Mouse (Mus musculus) gastrocnemius, adult 18-20 months (tissue): ENCODE results near the gene Pfn4. TPM values are rescaled to one million over a fixed set of nuclear protein-coding genes. Genes with fewer than 3 reads are reported as not detected.
"Not testable (repeated sequence)": the region's sequence is repeated elsewhere in the genome, so short reads cannot be mapped to it uniquely, and the experiment has no call there.

Experiments
- DNase-seq: peaks from one replicate; pipeline ENCODE4 v3.0.0; 2021; ENCODE audit warnings: low spot score
- long read RNA-seq, 2 experiments: library from polyadenylated mRNA; stranded (forward); transcript quantifications; one replicate each; pipeline ENCODE4 v2.0.0; 2021
- total RNA-seq, 2 experiments: library from RNA; stranded (reverse); gene quantifications; 2 replicates each; pipeline ENCODE4 v1.2.3; 2021

Pfn4 gene
- total RNA-seq: 1 to 10 TPM; 1.4 to 2.3 TPM
- long read RNA-seq, experiment 1, partial matches to known transcripts: 0 of 1 reads
- long read RNA-seq, experiment 1, other reads (novel, unspliced or antisense): 0 of 1 reads
- long read RNA-seq, experiment 2: 0 reads

DNA sequence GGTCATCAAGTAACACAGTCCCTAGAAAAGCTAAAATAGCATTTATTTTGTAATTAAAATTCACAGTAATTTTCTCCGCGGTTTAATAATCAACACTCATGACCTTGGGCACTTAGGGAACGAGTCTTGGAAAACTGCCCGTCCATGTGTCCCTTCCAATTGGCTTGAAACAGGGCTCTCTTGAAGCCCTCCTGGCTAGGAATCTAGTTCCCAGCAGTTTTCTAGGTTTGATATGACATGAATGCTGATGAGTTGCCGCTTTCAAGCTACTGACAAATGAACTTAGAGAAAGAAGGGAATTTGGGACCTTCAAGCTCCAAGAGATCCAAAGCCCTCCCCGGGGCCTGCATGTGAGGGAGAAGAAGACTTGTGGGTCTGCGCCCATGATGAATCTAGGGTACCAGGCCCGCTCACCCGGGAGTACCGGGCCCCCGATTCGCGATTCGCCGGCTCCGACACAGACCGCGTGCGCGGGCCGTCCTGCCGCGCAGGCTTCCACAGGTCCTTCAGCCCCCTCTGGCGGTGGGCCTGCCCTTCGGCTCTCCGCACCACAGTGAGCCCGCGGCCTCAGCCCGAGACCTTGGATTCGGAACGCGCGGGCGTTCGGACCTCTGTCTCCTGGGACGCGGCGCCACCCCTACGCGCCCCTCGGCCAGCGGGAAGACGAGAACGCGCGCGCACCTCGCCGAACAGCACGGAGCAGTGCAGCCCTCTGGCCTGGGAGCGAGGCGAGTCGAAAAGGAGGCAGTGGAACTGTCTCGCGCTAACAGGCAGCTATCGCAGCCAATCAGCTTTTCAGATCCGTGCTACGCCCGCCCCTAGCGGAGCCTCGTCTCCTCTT, at the start of gene Pfn4, which contains the start of gene Fam228b:
Gene Pfn4, plus strand, starts transcription at position 531 of the 841 bp plus-strand sequence.
Gene Fam228b, minus strand, starts transcription at position 776 of the 841 bp plus-strand sequence.
- DNase-seq: peak; percentile 97

DNA sequence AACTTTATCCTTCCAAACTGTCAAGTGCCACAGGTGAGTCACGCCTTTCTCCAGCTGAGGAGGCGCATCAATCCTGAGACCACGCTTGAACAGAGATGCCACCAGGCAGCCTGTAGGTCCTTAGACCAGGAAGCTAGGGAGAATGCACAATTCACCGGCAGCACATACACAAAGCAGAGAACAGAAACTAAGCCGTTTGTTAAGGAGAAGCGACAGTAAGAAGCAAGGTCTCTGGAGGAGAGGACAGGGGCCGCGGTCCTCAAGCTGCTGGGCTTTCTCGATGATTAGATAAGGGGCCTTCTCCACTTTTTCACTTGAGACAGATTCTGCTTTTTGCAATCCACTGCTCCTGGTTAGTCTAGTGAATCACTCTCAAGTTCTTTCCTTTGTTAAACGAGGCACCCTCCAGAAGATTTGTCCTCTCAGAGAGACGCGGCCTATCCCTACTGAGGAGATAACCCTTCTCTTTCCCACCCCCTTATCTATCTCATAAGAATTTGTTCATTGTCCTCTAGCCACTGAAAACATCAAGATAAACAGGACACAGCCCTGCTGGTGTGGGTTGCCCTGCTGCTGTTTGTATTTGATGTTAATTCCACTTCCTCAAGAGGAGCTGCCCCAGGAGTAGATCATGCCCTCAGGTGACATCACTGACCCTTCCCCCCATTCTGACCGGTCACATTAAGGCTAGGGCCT, 49.6 kb upstream of the Pfn4 start:
- DNase-seq: no peak

DNA sequence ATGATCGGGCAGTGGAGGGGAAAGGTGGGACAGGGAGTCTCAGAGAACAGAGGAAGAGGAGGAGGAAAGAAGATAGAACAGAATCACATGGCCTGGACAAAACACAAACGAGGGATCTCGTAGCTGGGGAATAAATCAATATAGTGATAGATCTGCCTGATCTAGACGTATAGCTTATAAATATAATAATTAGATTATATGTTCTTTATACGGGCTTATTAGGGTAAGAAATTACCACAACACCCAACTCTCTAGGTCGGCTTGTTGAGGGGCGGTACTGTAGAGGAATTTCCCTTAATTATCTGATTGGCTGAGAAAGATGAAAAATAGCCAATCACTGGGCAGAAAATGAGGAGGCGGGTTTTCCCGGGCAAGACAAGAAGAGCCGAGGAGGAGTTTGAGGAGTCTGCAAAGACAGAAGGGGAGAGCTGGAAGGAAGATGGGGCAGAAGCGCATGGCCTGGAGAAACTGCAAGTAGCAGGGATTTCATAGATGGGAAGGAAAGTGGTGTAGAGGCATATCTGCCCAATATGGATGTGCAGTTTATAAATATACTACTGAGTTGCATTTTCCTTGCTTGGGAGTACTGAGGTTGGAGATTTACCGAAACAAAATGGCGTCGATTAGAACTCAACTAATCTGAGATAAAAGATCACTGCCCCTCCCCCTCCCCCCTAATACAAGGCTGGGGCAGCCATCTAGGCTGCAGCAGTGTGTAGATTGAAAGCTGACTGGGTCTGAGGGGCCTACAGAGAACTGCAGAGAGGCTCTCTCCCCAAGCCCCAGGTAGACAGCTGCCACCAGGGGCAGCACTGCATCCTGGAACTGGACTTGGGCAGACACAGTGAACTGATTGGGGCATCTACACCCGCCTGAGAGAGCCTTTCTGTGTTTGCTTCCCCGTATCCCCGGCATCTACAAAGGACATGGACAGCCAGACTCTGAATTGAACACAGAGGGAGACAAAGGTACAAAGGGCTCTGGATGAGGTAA, 48.8 kb upstream of the Pfn4 start:
- no peak for DNase-seq

DNA sequence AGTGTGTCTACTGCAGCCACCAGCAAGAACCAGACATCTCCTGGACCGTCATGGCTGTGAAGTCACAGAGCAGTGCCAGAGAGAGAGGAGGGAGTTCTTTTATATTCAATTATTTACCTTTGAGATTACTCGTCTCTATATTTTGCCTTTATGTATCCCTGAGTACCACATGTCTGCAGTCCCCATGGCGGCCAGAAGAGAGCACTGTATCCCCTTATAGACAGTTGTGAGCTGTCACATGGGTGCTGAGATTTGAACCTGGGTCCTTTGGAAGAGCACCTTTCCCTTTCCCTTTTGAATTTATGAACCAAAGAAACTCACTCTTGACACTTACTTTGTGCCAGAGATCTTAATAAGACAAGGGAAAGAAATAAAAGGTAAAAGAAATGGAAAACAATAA, 39.7 kb upstream of the Pfn4 start:
- DNase-seq: no peak

DNA sequence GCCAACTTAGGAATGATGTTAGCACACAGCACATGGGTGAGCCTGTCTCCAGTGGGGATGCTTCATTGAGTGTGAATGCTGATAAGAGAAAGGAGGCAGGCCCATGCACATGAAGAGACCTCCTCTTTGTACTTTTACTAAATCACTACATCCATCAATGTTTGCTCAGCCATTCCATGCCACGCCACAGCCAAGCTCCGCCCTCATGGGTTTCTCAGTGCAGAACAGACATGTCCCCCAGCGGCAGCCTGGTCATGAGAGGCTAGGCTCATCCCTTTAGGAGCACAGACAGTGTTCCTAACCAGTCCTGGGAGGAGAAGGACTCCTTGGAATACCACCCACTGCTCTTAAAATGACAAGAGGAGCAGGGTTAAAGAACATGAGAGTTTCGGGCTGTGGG, 37.2 kb upstream of the Pfn4 start:
- no peak for DNase-seq

DNA sequence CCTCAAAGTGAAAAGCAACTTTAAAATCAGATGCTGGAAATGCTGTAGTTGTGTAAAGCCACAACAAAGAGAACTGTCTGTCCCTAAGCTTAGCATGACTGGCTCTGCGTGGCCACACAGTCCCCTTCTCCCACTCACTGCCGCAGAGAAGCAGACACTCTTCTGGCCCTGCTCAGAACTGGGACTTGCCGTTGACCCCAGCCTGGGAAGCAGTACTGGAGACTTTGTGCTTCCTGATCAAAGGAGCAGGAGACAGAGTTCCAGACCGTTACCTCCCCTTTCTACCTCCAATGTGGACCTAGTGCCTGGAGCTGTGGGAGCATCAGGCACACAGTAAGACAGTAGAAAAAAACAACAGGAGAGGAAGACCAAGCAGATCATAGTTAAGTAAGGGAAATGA, 36.5 kb upstream of the Pfn4 start:
- no peak for DNase-seq

DNA sequence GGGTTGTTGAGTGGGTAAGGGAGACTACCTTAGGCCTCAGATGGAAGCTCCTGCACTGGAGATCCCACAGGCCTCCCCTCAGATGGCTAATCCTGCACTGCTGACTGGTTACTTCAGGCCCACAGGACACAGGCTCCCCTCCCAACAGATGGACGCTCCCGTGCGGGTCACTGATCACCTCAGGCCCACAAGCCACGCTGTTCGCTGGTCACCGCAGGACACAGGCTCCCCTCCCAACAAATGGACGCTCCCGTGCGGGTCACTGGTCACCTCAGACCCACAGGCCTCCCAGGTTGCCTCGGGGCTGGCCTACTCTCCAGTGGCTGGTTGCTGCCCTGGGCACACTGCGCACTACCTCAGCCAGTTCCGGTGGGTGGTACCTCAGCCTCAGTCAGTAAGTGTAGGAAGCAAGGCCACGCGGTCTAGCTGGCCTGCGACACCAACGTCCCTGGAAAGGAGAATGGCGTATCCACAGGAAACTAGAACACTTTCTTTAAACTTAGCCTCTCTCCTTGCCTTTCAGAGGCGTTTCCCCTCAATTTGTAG, 30.7 kb upstream of the Pfn4 start, which contains the start of gene Fam228a:
Gene Fam228a, minus strand, starts transcription at position 400 of the 546 bp plus-strand sequence.
- DNase-seq: no peak

DNA sequence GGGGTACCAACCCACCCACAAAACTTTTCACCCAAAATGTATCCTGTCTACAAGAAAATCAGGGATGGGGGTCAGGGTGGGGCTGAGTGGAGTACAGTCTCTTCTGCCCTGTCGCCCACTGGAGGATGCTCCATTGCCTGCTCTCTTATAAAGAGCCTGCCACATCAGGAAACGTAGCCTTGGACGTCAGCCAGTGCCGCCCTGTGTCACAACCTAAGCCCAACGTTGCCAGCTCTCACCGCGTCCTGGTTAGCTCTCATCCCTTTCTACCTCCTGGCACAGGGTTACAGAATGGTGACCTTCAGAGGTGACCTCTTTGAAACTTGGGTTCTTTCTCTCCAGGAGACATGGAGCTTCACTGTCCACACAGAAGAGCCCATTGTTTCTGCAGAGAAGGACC, 28.0 kb upstream of the Pfn4 start:
- no peak for DNase-seq

DNA sequence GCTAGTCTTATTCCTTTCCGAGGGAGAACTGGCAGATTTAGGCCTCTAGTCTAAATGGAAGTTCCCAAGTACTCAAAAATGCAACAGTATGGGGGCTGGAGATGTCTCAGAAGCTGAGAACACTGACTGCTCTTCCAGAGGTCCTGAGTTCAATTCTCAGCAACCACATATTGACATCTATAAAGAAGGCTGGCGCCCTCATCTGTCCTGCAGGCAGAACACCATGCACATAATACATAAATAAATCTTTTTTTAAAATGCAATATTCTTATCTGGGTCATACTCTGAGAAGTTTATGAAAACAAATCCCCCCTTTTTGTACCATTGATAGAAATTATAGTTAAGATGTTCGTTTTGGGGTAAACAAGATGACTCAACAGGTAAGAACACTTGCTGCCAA, 26.6 kb upstream of the Pfn4 start:
- no peak for DNase-seq

DNA sequence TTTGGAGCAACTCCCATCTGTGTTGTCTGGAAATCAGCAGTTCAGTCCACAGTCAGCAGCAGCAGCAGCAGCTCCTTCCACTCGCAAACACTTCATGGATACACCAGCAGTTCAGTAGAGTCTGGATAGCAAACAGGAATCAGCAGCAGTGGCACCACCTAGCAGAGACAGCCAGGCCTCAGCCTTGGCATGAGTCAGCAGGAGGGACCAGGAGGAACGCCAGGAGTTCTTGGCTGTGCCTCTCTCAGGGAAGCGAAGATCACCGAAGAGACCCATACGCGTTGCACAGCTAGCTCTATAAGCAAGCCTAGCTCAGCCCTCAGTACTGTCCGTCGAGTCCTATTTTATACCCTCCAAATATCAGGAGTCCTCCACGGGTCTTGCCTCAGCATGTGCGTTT, 24.3 kb upstream of the Pfn4 start:
- DNase-seq: peak; percentile 63

DNA sequence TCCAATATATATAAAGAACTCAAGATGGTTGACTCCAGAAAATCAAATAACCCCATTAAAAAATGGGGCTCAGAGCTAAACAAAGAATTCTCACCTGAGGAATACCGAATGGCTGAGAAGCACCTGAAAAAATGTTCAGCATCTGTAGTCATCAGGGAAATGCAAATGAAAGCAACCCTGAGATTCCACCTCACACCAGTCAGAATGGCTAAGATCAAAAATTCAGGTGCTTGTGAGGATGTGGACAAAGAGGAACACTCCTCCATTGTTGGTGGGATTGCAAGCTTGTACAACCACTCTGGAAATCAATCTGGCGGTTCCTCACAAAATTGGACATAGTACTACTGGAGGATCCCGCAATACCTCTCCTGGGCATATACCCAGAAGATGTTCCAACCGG, 14.4 kb upstream of the Pfn4 start:
- not testable (repeated sequence) for DNase-seq

DNA sequence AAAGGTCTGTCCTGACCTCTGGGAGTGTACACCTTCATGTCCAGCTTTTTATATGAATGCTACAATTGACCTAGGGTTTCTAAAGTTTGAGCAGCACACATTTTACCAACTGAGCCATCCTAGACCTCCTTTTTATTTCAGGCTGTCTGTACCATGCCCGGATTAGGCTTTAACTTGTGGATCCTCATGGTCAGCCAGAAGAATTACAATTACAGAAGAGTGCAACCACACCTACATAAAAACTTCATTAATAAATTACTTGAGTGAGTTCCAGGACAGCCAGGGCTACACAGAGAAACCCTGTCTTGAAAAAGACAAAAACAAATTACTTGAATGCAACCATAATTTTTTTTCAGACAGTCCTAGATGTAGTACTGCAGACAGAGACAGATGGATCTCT, 11.8 kb upstream of the Pfn4 start:
- no peak for DNase-seq

DNA sequence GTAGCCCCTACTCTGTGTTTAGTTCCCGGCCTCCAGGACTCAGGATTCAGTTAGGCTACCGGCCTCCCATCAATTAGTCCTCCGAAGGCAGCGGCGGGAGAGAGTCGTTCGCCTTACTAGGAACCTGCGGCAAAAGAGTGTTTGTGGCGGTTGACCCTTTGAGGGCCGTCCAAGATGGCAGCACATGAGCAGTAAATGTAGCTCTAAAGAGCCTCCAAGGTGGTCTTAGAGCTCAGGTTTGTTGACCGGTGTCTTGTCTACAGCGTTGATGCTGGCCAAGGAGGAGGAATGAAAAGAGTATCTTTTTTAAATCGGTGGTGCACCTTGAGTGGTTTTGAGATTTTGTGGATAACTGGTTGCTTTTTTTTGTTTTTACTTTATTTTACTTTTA, 506 bp downstream of the Pfn4 start:
- no peak for DNase-seq

DNA sequence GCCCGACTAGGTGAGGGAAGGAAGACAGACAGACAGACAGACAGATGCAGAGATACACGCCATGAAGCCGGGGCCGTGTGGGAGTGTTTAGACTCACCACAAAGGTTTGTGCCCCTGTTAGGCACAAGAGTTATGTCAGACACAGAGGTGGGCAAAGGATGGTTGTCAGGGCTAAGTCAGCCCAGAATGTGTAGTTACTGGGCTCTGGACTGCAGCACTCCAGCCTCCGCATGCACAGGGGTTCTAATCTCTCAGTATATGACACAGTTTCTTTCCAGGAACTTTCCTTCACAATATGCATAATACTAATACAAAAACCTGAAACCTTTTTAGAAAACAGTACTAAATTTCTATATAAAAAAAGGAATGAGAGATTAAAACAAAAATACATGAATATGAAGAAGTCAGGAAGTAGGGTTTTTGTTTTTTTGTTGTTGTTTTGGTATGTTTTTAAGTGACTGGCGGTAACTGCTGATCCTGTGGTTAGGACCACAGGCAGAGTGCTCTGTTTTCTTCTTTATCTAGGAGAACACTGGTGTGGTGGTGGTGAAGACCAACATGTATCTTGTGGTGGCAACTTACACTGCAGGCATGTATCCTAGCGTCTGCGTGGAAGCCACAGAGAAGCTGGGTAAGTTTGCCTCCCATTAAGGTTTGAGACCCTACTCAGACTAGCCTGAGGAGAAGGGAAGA, 6.2 kb downstream of the Pfn4 start:
- DNase-seq: no peak

DNA sequence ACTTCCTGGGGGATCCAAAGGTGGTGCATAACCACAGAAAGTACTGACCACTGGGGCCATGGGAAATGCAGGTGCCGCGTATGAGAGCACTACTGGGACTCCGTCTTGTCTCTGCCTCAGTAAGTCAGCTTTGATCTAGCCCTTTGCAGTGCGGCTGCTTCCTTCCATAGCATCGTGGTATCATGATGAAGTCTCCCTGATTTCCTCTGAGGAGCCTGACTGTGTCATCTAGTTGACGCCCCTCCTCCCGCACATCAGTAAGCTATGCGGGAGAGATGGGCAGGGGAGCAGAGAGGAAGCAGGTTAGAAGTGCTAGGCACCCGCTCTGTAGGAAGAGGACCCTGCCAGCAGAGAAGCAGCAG, 6.7 kb downstream of the Pfn4 start:
- no peak for DNase-seq

DNA sequence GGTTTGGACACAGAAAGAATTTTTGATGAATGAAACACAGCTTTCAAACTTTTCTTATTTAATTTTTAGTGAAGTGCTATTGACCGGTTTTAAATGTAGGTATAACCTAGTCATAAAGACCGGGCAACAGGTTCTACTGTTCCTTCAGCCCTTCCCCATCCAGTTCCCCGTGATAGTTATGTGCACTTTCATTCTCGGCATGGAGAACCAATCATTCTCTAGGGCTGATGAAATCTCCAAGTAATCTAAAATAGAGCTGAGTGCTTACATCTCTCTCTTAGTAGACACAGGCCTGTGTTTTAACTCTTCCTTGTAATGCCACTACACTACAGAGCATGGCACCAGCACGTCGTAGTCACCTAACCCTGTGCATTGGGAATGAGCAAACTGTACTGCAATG, 8.9 kb downstream of the Pfn4 start:
- no peak for DNase-seq

DNA sequence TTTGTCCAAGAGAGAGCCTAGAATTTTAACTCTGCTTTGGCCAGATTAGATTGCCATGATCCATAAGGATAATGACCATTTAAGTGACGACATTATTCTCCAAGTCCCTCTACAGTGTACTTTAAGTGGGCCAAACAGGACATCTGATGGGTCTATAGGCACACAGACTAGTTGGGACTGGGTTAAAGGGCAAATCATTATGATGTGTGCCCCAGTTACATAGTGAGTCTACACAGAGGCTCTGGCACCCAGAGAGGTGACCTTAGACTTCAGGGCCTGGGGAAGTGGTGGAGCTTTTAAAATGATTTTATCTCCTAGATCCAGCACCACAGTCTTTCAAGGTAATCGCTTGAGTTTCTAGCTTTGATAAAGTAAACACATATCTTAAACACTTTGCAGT, 11.4 kb downstream of the Pfn4 start:
- DNase-seq: no peak

DNA sequence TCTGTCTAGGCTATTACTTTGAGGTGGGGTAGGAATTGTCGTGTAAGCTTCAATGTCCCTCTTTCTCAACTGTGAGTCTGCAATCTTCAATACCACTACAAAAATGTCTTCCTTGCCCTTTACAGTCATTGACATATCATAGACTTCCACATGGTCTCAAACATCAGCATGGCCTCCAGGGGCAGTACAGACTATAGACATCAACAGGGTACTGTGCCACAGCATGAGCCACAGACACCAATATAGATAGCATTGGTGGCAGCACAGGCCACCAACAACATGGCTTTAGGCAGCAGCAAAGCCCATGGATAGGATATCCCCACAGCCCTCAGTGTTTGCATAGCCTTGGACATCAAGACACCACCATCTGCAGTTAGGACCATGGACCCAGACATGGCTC, 12.4 kb downstream of the Pfn4 start:
- DNase-seq: no peak

DNA sequence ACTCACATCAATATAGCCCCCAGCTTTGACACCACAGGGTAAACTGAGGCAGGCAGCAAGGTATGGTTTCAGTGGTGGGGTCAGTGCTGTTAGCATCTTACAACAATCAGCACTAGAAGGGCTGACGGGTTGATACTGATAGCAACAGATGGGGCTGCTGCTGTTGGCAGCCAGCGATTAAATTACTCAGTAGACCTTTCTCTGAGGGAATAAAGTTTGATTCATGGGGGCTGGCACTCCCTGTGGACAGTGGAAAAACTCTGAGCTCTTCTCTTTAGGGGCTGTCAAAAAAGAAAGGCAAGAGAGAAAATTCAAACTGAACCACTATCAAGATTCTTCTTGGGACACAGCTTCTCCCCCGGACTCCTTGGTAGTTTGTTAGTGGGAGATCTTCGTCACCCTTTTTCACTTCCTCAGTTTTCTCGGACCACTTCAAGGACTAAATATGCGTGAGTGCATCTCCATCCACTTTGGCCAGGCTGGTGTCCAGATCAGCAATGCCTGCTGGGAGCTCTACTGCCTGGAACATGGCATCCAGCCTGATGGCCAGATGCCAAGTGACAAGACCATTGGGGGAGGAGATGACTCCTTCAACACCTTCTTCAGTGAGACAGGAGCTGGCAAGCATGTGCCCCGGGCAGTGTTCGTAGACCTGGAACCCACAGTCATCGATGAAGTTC, 13.0 kb downstream of the Pfn4 start:
- DNase-seq: not testable (repeated sequence)

DNA sequence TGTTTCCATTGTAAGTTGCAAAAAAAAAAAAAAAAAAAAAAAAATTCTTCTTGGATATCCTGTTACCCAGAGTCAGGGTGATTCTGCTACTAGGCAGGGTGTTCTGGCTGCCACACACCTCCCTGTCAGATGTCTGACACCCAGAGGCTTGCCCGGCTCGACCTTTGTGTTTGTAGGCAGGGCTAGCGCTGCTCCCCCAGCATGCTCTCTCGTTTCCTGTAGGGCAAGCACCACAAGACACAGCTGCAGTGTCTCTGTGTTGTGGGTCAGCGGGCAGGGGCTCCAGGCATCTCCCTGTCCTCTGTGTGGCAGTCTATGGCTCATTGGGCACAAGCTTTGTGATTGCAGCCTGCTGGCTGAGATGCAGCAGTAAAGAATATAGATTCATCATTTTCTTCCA, 14.8 kb downstream of the Pfn4 start:
- DNase-seq: no peak
